In genomic region chr4:71745741-71746140, GRCm38 (mm10) we compare ENCODE assay signal across 46 mouse cellular contexts. TPM values are rescaled to one million over a fixed set of nuclear protein-coding genes. Genes with fewer than 3 reads are reported as not detected.
"Had no signal": no experiment of that assay in that cellular context is flagged by ENCODE, and none has a peak within 500 bp of the region (broad histone marks: within the 10 kb centered on the region; RNA-seq: fewer than 3 reads in every experiment).

No protein-coding gene starts in this region.

- H3K27ac ChIP-seq: heart, embryonic 13.5 days; heart, embryonic 15.5 days; hindbrain, embryonic 10.5 days; hindbrain, embryonic 12.5 days; hindbrain, embryonic 13.5 days; hindbrain, embryonic 14.5 days; hindbrain, embryonic 15.5 days; hindbrain, postnatal 0 days; intestine, embryonic 15.5 days; kidney, embryonic 15.5 days; kidney, postnatal 0 days; layer of hippocampus, adult 2 months; left cerebral cortex, adult 2 months had no signal

- H3K4me1 ChIP-seq: heart, embryonic 13.5 days; heart, embryonic 15.5 days; hindbrain, embryonic 10.5 days; hindbrain, embryonic 12.5 days; hindbrain, embryonic 13.5 days; hindbrain, embryonic 15.5 days; intestine, embryonic 15.5 days; kidney, embryonic 15.5 days had no signal

- DNase-seq: heart, postnatal 10 days; heart, postnatal 14 days; heart, postnatal 36 days; heart, postnatal 4 days; kidney, adult 11 months; kidney, adult 18-20 months; kidney, adult 2 months; kidney, adult 8-10 months; kidney, adult 9 months; kidney, postnatal 10 days; kidney, postnatal 14 days; kidney, postnatal 25 days; kidney, postnatal 36 days; kidney, postnatal 4 days; layer of hippocampus, adult 9-11 months; layer of hippocampus, postnatal 36 days had no signal

- H3K9ac ChIP-seq: heart, embryonic 13.5 days; heart, embryonic 15.5 days; hindbrain, embryonic 12.5 days; hindbrain, embryonic 13.5 days; hindbrain, embryonic 14.5 days; hindbrain, embryonic 15.5 days; intestine, embryonic 15.5 days; kidney, embryonic 15.5 days had no signal

- H3K4me3 ChIP-seq: heart, embryonic 13.5 days; heart, embryonic 15.5 days; hindbrain, embryonic 10.5 days; hindbrain, embryonic 12.5 days; hindbrain, embryonic 13.5 days; hindbrain, embryonic 15.5 days; intestine, embryonic 15.5 days; kidney, embryonic 15.5 days; layer of hippocampus, adult 2 months; left cerebral cortex, adult 2 months had no signal

- H3K4me2 ChIP-seq: heart, embryonic 13.5 days; heart, embryonic 15.5 days; hindbrain, embryonic 12.5 days; hindbrain, embryonic 13.5 days; hindbrain, embryonic 14.5 days; hindbrain, embryonic 15.5 days; intestine, embryonic 15.5 days; kidney, embryonic 15.5 days had no signal

- ATAC-seq: hindbrain, embryonic 16.5 days; hindbrain, postnatal 0 days; inflammation-experienced regulatory T-cells, adult 6 months; intestine, embryonic 15.5 days; intestine, embryonic 16.5 days; intestine, postnatal 0 days had no signal

- H3K9me3 ChIP-seq: heart, embryonic 13.5 days; heart, embryonic 15.5 days; hindbrain, embryonic 15.5 days; intestine, embryonic 15.5 days; kidney, embryonic 15.5 days had no signal

- H3K27me3 ChIP-seq: heart, embryonic 13.5 days; heart, embryonic 15.5 days; hindbrain, embryonic 12.5 days; hindbrain, embryonic 13.5 days; hindbrain, embryonic 15.5 days; intestine, embryonic 15.5 days; kidney, embryonic 15.5 days had no signal

- H3K36me3 ChIP-seq: heart, embryonic 13.5 days; heart, embryonic 15.5 days; hindbrain, embryonic 10.5 days; hindbrain, embryonic 12.5 days; hindbrain, embryonic 13.5 days; hindbrain, embryonic 15.5 days; intestine, embryonic 15.5 days; kidney, embryonic 15.5 days had no signal

RNA-seq across cellular contexts. Expression of gene Gm11232, which starts 12.0 kb away (rescaled TPM):
- total RNA-seq: heart, postnatal 10 days; heart, postnatal 14 days; heart, postnatal 25 days; heart, postnatal 36 days; heart, postnatal 4 days; hematopoietic stem cell, adult 5-6 weeks; hindbrain, postnatal 0 days; layer of hippocampus, adult 18-20 months; layer of hippocampus, adult 2 months; layer of hippocampus, adult 8-10 months; layer of hippocampus, postnatal 10 days; layer of hippocampus, postnatal 14 days; layer of hippocampus, postnatal 25 days; layer of hippocampus, postnatal 36 days; left cerebral cortex, adult 18-20 months; left cerebral cortex, adult 2 months; left cerebral cortex, adult 8-10 months had no signal
- polyA plus RNA-seq: heart, embryonic 14.5 days; heart, embryonic 15.5 days; heart, embryonic 16.5 days; heart, postnatal 0 days; hindbrain, embryonic 10.5 days; hindbrain, embryonic 11.5 days; hindbrain, embryonic 12.5 days; hindbrain, embryonic 13.5 days; hindbrain, embryonic 14.5 days; hindbrain, embryonic 15.5 days; hindbrain, postnatal 0 days; inflammation-experienced regulatory T-cells, adult 6 months; intestine, postnatal 0 days; kidney, adult 2 months had no signal
